Mouse (Mus musculus) CD4-positive helper T cell, adult 2 months (primary cell): ENCODE measurements around the gene Triml1.

Experiments
- DNase-seq: peaks from one replicate; pipeline ENCODE4 v3.0.0-alpha.2; 2012; ENCODE audit warnings: low read depth, missing footprints, low spot score

The Triml1 gene

GRCm38 (mm10) chr8:43141386-43141785 is at the start of gene Triml1:
Gene Triml1, minus strand, starts transcription at chr8:43141486.
- DNase-seq, result no peak

DNA sequence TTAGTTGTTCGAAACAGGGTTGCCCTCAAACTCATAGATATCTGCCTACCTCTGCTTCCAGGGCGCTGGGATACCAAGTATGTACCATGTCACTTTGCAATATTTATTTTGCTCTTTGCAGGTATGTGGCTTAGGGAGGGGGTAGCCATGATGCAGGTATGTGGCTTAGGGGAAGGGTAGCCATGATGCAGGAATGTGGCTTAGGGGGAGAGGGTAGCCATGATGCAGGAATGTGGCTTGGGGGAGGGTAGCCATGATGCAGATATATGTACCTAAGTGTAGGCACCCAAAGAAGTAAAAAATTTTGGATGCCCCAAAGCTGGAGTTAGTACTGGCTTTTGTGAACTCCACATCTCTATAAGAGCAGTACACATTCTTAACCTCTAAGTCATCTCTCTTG is 41.0 kb upstream of the Triml1 start:
- DNase-seq, result no peak

- DNase-seq, result no peak
These were observed 38.9 kb upstream of the Triml1 start, which contains the start of gene Triml2 for GRCm38 (mm10) chr8:43180054-43180690. Gene Triml2, plus strand, starts transcription at chr8:43180541.

- DNase-seq, result no peak
These were observed 37.9 kb upstream of the Triml1 start for GRCm38 (mm10) chr8:43179189-43179588.

DNA sequence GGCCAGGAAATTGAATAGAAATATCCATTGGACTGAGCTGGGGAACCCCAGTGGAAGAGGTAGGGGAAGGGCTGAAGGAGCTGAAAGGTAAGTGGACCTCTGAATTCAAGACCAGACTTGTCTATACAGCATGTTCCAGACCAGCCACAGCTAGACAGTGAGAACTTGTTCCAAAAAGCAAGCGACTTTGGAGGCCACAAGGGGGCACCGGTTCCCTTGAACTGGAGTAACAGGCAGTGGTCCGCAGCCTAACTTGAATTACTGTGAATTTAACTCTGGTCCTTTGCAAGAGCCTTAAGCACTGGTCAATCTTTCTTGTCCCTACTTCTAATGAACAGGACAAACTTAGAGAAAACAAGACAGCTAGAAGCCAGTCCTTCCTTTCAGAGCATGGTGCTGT is 37.0 kb upstream of the Triml1 start:
- DNase-seq, result no peak

DNA sequence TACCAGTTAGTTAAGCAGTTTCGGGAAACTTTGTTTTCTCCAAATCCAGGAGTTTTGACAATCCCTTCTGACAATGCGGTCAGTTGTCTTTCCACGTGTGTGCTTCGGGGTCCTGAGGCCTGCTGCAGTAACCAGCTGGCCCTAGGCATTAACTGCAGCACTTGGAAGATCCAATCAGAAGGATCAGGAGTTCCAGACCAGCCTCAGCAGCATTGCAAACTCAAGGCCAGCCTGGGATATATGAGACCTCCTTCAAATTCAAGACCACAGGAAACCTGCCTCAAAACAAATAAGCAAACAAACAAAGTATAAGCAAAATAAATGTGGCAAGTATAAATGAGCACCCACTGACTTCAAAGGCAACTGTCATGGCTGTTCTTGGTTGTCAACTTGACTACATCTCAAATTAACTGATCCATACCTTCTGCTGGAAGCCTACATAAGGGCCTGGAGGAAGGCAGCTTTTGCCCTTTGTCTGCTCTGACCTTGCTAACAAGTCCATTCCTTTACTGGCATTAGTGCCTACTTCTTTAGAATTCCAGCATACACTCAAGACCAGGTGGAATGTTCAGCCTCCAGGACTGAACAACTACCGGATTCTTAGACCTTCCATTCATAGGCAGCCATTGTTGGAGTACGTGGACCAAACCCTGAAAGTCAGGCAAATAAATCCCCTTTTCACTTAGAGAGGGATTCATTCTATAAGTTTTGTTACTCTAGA is 35.6 kb upstream of the Triml1 start:
- DNase-seq, result no peak

DNA sequence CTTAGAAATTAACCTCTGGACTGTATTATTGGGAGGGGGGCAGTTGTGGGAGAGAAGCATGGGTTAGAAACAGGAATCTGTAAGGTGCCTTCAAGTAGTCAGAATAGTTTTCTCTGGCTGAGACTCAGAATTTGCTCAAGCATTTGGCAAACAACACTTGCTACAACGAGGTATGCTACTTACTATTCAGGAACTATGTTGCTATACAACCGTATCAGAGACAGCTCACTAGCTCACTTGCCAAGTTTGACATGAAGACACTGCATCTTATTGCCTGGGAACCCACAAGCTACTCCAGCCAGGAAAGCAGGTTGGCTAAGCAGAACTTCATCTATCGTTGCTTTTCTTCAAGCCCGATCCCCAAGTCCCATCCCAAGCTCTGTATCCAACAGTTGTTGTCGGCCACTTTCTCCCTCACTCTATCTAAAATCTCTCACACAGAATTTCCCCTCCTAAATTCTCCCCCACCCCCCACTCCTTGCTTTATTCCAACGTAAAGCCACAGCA is 28.0 kb upstream of the Triml1 start:
- DNase-seq, result no peak

DNA sequence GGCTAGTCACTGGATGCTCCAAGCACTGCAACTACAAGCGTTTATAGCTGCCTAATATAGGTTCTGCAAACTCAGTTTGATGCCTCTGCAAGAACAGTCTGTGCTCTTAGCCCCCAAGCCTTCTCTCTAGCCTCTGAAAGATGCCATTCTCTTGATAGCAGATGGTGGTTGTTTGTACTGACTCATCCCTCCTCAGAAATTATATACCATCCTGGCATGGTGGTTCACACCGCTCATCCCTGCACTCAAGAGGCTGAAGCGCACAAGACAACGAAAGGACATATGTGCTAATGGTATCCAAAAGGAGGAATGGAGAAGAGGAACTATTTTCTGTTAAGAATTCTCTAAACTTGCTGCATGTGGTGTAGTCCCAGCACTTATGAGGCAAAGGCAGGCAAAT is 26.8 kb upstream of the Triml1 start:
- DNase-seq, result no peak

GRCm38 (mm10) chr8:43164453-43164852 is 23.2 kb upstream of the Triml1 start:
- no peak for DNase-seq

DNA sequence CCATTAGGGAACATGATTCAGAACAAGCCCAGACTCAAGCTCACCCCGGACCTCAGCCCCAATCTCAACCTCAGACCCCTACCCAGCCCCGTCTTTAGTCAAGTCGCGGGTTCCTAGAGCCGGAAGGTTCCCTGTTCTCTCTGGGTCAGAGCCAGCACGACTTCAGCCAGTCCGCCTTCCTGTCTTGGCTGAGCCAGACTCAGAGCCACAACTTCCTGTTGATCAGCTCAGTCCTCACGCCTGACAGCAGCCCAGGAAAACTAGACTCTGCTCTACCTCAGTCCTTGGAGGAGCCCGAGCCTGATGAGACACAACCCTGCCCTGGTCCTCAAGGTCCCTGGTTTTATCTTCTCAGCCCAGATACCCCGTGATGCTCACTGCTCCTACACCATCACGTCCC is 22.0 kb upstream of the Triml1 start:
- DNase-seq, result no peak

GRCm38 (mm10) chr8:43149307-43149706 is 8.0 kb upstream of the Triml1 start:
- DNase-seq, result no peak

DNA sequence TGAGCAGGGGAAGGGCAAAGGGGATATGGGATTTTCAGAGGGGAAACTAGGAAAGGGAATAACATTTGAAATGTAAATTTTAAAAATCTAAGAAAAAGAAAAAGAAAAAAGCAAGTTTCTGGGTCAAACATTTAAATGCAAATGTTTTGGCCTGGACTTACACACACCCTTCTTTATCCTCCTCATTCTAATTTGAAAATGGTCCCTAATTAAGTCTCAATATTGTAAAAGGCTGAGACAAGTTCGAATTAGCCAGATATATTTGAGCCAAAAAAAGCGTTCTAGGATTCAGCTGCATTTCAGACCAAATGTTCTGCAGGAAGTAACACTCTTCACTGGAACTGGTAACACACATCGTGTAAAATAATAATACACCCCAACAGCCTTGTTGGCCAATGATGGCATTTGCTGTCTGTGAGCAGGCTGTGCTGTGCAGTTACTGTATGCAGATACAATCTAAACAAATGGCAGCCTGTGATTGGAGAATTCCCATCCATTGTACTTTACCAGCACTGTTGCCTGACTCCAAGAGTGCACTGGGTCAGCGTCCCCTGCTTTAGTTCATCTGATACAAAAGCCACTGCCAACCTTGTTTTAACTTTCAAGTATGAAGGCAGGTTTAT is 30.0 kb downstream of the Triml1 start:
- DNase-seq, result no peak
